Mouse (Mus musculus): ENCODE data around the gene Lipt1.

DNA sequence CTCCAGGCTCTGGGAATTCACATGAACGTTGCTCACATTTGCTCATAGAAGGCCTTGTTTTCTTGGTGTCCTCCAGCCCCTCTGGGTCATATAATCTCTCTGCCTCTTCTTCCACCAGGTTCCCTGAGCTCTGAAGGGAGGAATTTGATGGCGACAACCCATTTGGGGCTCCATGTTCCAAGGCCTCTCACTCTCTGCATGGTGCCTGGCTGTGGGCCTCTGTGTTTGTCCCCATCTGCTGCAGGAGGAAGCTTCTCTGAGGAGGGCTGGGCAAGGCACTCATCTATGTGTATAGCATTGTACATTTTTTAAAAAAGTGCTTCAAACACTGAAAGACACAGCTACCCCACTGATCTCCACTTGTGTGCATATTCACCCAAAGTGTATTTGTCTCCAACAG lies 39.9 kb upstream of the Lipt1 start:
- no peak for TF ChIP-seq CTCF (IDR thresholded peaks at IDR 0.05)
- no peak for TF ChIP-seq EP300 (IDR thresholded peaks at IDR 0.05)

Data from lung, postnatal 0 days (tissue).